Mouse (Mus musculus) myocyte (in vitro differentiated cells): Measurements from ENCODE around the gene Senp7. TPM values are rescaled to one million over a fixed set of nuclear protein-coding genes. Genes with fewer than 3 reads are reported as not detected.

ENCODE experiments used
- H3K27me3 ChIP-seq: one replicate; pipeline ENCODE4 v1.6.1; 2011; ENCODE audit not compliant: control insufficient read depth, insufficient read depth, insufficient read length
- H3K36me3 ChIP-seq: one replicate; pipeline ENCODE4 v1.6.1; 2011; ENCODE audit not compliant: control insufficient read depth, insufficient read depth
- H3K4me2 ChIP-seq: one replicate; pipeline ENCODE4 v1.6.1; 2011; ENCODE audit warnings: low read depth, control low read depth
- H3K4me3 ChIP-seq: one replicate; pipeline ENCODE4 v1.5.1; 2011; ENCODE audit warnings: mild to moderate bottlenecking, control low read depth, moderate library complexity
- H3K79me2 ChIP-seq: one replicate; pipeline ENCODE4 v1.6.1; 2011; ENCODE audit not compliant: control insufficient read depth, insufficient read depth
- H3ac ChIP-seq: one replicate; pipeline ENCODE4 v1.6.1; 2011; ENCODE audit not compliant: control insufficient read depth, insufficient read length
- CEBPB ChIP-seq: IDR thresholded peaks from 2 replicates; pipeline ENCODE4 v1.6.1; 2011; ENCODE audit warnings: mild to moderate bottlenecking, moderate library complexity; ENCODE audit not compliant: poor library complexity, insufficient read depth, severe bottlenecking
- E2F4 ChIP-seq: IDR thresholded peaks from one replicate; pipeline ENCODE4 v1.6.1; 2011; ENCODE audit warnings: mild to moderate bottlenecking, control low read depth, moderate library complexity; ENCODE audit not compliant: insufficient read depth
- MAX ChIP-seq: IDR thresholded peaks from one replicate; pipeline ENCODE4 v1.6.1; 2011; ENCODE audit warnings: low read depth, mild to moderate bottlenecking, control low read depth
- MYOD1 ChIP-seq, 3 experiments: IDR thresholded peaks; one replicate each; pipeline ENCODE4 v1.6.1; 2011; ENCODE audit warnings: control low read depth in 2 of 3, low read depth in 2 of 3, mild to moderate bottlenecking in 2 of 3, moderate library complexity in 1 of 3; ENCODE audit not compliant: insufficient read length in 2 of 3, control insufficient read depth in 1 of 3
- MYOG ChIP-seq, 3 experiments: IDR thresholded peaks; one replicate each; pipeline ENCODE4 v1.6.1; 2011; ENCODE audit warnings: control low read depth in 2 of 3, low read depth in 2 of 3, mild to moderate bottlenecking in 2 of 3; ENCODE audit not compliant: insufficient read length in 2 of 3, control insufficient read depth in 1 of 3, insufficient read depth in 1 of 3
- POLR2A ChIP-seq: IDR thresholded peaks from one replicate; pipeline ENCODE4 v1.6.1; 2011; ENCODE audit warnings: low read depth, mild to moderate bottlenecking, control low read depth, moderate library complexity; ENCODE audit not compliant: insufficient read length
- POLR2AphosphoS2 ChIP-seq: IDR thresholded peaks from one replicate; pipeline ENCODE4 v1.6.1; 2011; ENCODE audit warnings: low read depth, control low read depth; ENCODE audit not compliant: insufficient read length
- REST ChIP-seq: IDR thresholded peaks from one replicate; pipeline ENCODE4 v1.6.1; 2011; ENCODE audit warnings: mild to moderate bottlenecking, control low read depth, moderate library complexity; ENCODE audit not compliant: insufficient read depth, insufficient read length
- SRF ChIP-seq: IDR thresholded peaks from one replicate; pipeline ENCODE4 v1.6.1; 2011; ENCODE audit warnings: low read depth; ENCODE audit not compliant: control insufficient read depth, insufficient read length
- TCF12 ChIP-seq: IDR thresholded peaks from one replicate; pipeline ENCODE4 v1.6.1; 2011; ENCODE audit warnings: mild to moderate bottlenecking, control low read depth; ENCODE audit not compliant: poor library complexity, insufficient read depth, severe bottlenecking
- TCF3 ChIP-seq: IDR thresholded peaks from one replicate; pipeline ENCODE4 v1.6.1; 2011; ENCODE audit warnings: low read depth, control low read depth; ENCODE audit not compliant: insufficient read length
- USF1 ChIP-seq: IDR thresholded peaks from one replicate; pipeline ENCODE4 v1.6.1; 2011; ENCODE audit warnings: low read depth, mild to moderate bottlenecking, control low read depth, moderate library complexity
- polyA plus RNA-seq: library from polyadenylated mRNA; unstranded; fragments of >200 nt; fragmentation: generic; extraction: Trizol; gene quantifications from one replicate; pipeline ENCODE4 v1.2.1, GENCODE M21; 2012; ENCODE audit warnings: missing spikeins

Senp7 gene
- polyA plus RNA-seq, 1 experiment: 4.0 TPM

DNA sequence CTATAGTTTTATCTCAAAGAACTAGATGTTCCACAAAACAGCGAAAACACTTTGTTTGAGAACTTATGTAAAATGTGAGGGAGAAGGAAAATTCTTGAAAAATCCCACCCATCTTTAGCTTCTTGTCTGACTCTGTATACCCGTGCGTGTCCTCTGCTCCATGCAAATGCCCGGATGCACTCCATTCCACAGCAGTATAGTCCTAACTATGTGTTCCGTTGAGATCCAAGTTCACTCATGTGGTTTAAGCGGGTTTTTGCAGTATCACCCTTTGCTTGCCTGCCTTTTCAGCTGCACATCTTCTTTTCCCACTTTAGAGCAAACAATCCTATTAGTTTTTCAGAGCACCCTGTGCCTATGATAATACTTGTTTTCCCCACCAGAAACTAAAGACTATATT is 11.6 kb upstream of the Senp7 start:
- Histone ChIP-seq H3K4me2 (peak overlapping the region; percentile 98), H3K36me3 (peaks cover 15% of the 10 kb centered on the region), H3K27me3 (no peaks in the 10 kb centered on the region), H3ac (no peak overlapping the region), H3K79me2 (peaks cover 38% of the 10 kb centered on the region), H3K4me3 (peak overlapping the region; percentile 96)
- no peak for TF ChIP-seq TCF3
- no peak for TF ChIP-seq MYOG (IDR thresholded peaks at IDR 0.05; ENCODE audit: control insufficient read depth in 1 of 3, insufficient read depth in 1 of 3, insufficient read length in 2 of 3, low read depth in 2 of 3)
- TF ChIP-seq POLR2AphosphoS2: no peak
- no peak for TF ChIP-seq CEBPB
- TF ChIP-seq USF1: no peak

DNA sequence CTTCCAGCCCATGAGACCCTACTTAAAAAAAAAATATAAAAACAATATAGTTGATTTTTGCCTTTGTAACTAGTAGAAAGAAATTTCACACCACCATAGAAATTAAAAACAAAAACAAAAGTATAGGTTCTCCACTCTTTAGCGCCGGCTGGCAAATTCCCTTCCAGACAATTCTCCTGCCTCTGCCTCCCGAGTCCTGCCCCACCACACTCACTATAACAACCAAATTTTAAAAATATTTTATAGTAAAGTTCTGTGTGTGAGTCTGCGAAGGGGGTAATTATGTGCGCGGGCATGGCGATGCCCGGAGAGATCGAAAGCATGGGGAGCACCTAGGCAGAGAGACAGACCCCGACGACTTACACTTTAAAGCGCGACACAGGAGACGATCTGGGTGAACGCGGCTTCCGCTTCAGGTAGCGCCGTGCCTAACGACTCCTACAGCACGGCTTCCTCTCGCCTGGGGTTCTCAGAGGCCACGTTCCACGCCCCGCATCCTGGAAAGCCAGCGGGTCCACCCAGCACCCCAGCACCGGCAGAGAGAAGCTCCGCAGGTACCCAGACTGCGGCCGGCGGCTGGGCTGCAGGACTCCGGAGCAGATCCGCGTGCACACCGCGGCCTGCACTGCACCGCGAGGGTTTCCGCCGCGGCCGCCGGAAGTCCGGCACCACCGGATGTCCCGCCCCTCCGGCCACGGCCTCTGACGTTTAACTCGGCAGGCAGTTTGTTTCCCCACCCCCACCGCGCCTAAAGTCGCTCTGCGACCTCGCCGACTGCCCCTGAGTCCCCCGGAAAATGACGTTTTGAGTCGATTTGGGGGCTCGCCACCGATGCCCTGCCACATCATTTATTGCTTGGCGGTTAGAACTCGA is 10.8 kb upstream of the Senp7 start, which contains the start of gene Trmt10c:
Gene Trmt10c (minus strand): TSS at position 682 of the 873 bp plus-strand sequence.
- Histone ChIP-seq H3K36me3 (peaks cover 15% of the 10 kb centered on the region), H3K4me3 (peak within 1 kb of the TSS; percentile 96), H3K79me2 (peaks cover 38% of the 10 kb centered on the region), H3K4me2 (peak within 1 kb of the TSS; percentile 98), H3ac (peak within 1 kb of the TSS; percentile 35), H3K27me3 (no peaks in the 10 kb centered on the region)
- peak; percentile 92 for TF ChIP-seq POLR2A
- TF ChIP-seq POLR2AphosphoS2: peak; percentile 98
- TF ChIP-seq REST: peak; percentile 23
- no peak for TF ChIP-seq SRF

GRCm38 (mm10) chr16:56038090-56038489 is 10.0 kb upstream of the Senp7 start:
- TF ChIP-seq REST (no peak), MAX (no peak), MYOD1 (IDR thresholded peaks at IDR 0.05; ENCODE audit: control insufficient read depth in 1 of 3, insufficient read length in 2 of 3, low read depth in 2 of 3) (no peak), CEBPB (no peak), TCF12 (no peak), POLR2A (no peak), E2F4 (no peak), USF1 (no peak), MYOG (IDR thresholded peaks at IDR 0.05; ENCODE audit: control insufficient read depth in 1 of 3, insufficient read depth in 1 of 3, insufficient read length in 2 of 3, low read depth in 2 of 3) (no peak), SRF (no peak), POLR2AphosphoS2 (no peak), TCF3 (no peak)
- Histone ChIP-seq H3K79me2 (peaks cover 38% of the 10 kb centered on the region), H3ac (peak overlapping the region; percentile 35), H3K4me3 (peak overlapping the region; percentile 96), H3K27me3 (no peaks in the 10 kb centered on the region), H3K36me3 (peaks cover 15% of the 10 kb centered on the region), H3K4me2 (peak overlapping the region; percentile 70)

DNA sequence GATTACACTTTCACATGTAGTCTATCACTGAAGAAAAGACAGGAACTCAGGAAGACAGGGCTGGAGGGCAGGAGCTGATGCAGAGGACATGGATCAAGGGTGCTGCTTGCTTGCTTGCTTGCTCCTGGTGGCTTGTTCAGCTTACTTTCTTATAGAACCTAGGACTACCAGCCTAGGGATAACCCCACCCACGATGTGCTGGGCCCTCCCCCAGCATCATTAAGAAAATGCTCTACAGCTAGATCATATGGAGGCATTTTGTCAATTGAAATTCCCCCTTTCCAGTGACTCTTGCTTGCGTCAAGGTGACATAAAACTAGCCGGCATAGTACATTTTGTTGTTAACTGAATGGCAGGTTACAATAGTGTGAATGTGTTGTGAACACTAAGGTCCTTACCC is 7.8 kb downstream of the Senp7 start:
- H3K4me3 ChIP-seq: no peak overlapping the region
- H3K36me3 ChIP-seq: no peaks in the 10 kb centered on the region
- H3K27me3 ChIP-seq: peaks cover 4% of the 10 kb centered on the region
- no peak overlapping the region for H3ac ChIP-seq
- H3K79me2 ChIP-seq: no peaks in the 10 kb centered on the region
- no peak overlapping the region for H3K4me2 ChIP-seq
- TF ChIP-seq USF1: no peak
- TF ChIP-seq CEBPB: no peak
- no peak for TF ChIP-seq E2F4
- no peak for TF ChIP-seq MYOD1 (IDR thresholded peaks at IDR 0.05; ENCODE audit: control insufficient read depth in 1 of 3, insufficient read length in 2 of 3, low read depth in 2 of 3)
- TF ChIP-seq POLR2AphosphoS2: no peak
- no peak for TF ChIP-seq REST

DNA sequence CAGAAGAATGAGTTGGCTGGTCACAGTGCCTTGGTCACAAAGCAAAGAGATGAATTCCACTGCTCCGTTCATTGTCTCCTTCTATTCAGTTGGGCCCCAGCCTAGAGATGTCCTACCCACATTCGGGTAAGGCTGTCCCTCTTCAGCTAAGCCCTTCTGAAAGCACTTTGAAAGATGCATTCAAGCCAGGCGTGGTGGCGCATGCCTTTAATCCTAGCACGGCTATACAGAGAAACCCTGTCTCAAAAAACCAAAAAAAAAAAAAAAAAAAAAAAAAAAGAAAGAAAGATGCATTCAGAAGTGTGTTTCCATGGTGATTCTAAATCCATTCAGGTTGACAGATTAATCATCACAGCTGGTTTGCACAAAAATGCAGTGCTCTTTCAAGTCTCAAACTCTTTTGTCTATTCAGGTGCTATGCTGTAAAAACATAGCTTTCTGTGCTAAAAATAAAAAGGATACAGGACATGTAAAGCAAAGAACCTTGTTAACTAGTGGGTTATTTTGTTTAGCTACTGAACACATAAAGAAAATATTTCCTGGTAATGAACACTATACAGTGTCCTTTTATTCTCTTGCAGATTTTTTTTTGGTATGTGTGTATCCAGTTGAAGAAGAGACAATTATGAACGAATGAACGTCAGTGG is 8.9 kb downstream of the Senp7 start:
- TF ChIP-seq REST (no peak), SRF (no peak), TCF12 (no peak), POLR2AphosphoS2 (no peak), TCF3 (no peak), MYOG (IDR thresholded peaks at IDR 0.05; ENCODE audit: control insufficient read depth in 1 of 3, insufficient read depth in 1 of 3, insufficient read length in 2 of 3, low read depth in 2 of 3) (no peak), MYOD1 (IDR thresholded peaks at IDR 0.05; ENCODE audit: control insufficient read depth in 1 of 3, insufficient read length in 2 of 3, low read depth in 2 of 3) (no peak), USF1 (no peak), CEBPB (no peak), E2F4 (no peak), POLR2A (no peak), MAX (no peak)
- Histone ChIP-seq H3ac (no peak overlapping the region), H3K27me3 (peaks cover 4% of the 10 kb centered on the region), H3K4me3 (no peak overlapping the region), H3K79me2 (no peaks in the 10 kb centered on the region), H3K36me3 (no peaks in the 10 kb centered on the region), H3K4me2 (no peak overlapping the region)
